Mouse (Mus musculus) right cerebral cortex, postnatal 14 days (tissue): Measurements from ENCODE around the gene Notch2.
"Not testable (repeated sequence)": the region's sequence is repeated elsewhere in the genome, so short reads cannot be mapped to it uniquely, and the experiment has no call there.

Experiments
- DNase-seq: peaks from one replicate; pipeline ENCODE4 v3.0.0; 2022

Notch2 gene

DNA sequence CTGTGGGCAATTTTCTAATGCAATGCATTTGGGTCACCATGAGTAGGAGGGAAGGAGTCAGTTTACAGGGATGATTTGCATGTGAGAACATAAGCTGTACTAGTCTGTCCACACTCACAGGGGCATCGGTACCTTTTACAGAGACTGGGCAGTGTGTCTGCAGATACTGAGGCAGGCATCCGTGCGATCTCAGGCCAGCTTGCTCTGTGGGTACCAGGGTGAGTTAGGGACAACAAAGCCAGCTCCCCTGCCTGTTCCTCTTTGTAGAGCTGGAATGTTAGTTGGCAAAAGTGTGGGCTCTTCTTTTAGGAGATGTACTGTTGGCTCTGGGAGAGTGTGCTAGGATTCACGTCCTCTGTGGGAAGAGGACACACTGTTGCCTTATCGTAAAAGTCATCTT is 19.6 kb downstream of the Notch2 start:
- DNase-seq: no peak

DNA sequence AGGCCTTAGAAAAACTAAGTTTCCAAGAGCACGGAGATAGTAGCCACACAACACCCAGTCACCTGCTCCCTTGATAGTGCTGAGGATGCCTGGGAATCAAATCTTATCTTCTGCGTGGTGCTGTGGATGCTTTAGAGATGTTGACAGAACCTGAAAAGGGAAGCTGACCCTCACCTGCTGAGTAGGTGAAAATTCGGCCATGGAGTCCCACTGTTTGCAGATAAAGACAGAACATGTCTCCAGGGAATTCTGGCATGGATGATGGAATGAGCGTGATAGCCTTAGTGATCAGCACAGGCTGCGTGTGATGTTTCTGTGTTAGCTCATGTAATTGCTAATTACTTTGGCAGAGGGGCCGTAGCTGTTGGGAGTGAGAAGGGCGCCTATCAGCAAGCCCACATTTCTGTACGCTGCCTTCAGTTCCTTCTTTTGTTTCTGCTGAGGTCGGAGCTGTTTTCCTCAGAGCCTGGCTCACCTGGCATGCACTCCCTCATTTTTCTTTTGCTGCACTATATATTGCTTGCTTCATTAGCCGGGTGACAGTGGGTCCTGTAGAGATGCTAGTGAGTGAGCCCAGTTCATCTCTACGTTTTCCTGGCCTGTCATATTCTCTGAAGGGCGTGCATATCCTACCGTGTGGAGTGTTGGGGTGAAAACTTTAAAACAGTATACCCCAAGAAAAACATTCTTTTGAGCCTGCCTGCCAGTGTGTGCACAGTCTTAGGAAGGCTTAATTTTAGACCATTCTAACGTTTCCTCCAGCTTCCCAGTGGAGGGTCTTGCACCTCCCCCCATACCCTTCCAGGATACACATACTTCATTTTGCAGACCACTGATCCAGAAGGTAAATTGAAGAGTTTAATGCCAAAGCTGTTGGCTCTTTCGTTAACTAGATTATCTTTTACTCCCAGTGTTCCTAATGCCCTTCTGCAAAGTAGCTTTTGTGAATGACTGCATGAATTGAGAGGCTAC is 21.6 kb downstream of the Notch2 start:
- no peak for DNase-seq

DNA sequence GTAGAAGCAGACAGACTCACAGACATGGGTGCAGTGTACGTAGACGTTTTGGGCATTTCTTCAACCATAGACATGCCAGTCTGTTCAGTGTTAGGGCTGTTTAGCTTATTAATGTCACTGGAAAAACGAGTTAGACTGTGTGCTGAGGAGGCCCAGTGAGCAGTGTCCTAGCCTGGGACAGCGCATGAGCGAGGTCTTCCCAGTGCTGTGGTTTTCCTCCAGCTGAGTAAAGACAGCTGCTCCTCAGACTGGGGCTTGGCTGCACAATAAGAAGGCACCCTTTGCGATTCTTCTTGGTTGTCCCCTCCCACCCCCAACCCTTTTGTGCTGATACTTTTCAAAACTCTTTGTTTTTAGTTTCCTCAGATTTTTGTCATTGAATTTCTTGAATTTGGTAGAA is 22.8 kb downstream of the Notch2 start:
- DNase-seq: no peak

DNA sequence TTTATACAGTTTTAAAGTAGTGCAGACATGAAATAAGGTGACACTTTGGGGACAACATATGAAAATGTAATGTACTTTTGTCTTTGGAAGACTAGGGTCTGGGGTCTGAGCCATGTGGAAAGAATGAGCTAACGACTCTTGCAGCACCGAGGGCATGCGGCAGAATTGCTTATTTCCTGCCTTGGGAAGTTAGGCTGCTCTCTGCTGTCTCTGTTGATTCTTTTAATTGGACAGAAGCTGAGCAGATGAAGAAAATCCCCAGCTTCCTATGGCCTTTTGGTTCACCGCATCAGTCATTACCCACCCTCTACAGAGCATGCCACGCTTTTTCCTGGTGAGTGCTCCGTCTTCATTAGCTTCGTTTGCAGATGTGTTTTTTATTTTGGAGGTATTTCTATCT is 23.8 kb downstream of the Notch2 start:
- no peak for DNase-seq

DNA sequence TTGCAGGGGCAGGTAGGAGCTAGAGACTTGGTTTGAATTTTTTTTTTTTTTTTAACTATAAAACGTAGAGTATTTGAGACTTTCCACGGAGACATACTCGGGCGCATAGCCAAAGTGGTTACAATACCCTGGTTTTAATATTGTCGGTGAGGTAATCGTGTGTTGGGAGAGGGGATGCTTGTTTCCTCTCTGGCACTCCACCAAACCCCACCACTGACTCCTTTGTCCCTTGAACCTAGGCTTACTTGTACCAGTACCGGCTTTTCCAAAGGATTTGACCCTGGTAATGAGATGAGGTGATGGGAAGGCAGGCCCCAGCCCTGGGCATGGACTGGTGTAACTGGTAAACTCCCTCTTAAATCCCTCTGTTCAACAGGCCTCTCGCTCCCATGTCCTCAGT is 25.3 kb downstream of the Notch2 start:
- no peak for DNase-seq

GRCm38 (mm10) chr3:98039223-98039622 is 25.9 kb downstream of the Notch2 start:
- DNase-seq: no peak

DNA sequence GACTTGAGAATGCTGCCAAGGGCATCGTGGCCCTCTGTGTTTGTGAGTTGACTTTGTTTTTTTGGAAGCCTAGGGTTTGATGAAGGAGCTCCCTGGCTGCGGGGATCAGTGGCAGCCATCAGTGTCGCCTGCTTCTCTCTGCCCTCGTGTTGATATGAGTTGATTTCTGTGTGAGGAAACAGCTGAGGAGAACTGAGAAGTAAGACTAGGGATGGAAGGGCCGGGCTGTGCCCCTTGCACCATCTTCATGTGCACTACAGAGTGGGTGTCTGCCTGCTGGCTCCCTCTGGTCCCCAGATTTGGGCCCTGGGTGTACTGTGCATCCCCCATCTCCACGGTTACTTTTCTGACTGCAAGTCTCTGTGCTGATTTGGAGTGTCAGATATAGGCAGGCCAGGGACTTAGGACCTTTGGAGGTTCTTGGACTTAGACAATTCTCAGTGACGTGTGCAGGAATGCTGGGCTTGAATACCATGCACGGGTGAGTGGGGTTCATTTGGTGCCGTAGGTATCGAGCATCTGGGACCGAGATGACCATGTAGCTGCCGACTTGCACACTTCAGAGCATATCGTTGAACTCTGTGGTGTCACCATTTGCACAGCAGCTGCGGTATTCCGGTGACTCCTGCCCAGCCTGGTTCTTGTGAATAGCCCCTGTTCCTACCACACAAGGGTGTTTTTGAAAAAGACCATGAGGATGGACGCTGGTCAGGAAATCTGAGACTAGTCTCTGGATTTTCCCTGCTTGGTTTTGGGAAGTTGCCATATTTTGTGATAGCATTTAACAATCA is 26.5 kb downstream of the Notch2 start:
- no peak for DNase-seq

GRCm38 (mm10) chr3:98040836-98041235 is 27.5 kb downstream of the Notch2 start:
- DNase-seq: no peak

- DNase-seq: no peak
Observed at GRCm38 (mm10) chr3:98042301-98042700, 29.0 kb downstream of the Notch2 start.

- no peak for DNase-seq
Observed at GRCm38 (mm10) chr3:98042955-98043456, 29.7 kb downstream of the Notch2 start.

GRCm38 (mm10) chr3:98043669-98044068 is 30.3 kb downstream of the Notch2 start:
- no peak for DNase-seq

GRCm38 (mm10) chr3:98044768-98045368 is 31.5 kb downstream of the Notch2 start:
- no peak for DNase-seq

DNA sequence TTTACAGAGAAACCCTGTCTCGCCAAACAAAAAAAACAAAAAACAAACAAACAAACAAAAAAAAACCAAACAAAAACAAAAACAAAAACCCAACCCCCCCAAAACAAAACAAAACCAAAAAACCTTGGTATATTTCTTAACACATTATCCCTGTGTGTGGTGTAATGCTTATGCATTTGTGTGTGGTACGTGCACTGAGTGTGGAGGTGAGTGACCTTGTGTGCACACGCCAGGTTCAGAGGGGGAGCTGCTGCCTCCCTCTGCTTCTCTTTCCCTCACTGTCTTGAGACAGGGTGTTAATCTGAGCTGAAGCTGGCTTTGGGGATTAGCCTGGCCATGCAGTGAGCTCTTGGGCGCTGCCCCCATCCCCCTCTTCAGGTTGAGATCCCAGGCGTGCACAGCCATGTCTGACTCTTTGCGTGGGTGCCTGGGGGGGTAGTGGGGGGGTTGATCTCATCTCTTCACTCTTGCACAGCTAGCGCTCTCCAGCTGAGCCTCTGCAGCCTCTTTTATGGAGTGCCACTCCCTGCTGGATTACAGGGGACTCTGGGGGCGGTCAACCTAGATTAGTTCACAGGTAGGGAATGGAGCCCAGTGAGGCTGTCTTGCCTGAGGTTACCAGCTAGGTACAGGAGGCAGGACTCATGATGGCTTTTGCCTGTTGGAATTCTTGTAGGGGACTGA is 32.3 kb downstream of the Notch2 start:
- no peak for DNase-seq

DNA sequence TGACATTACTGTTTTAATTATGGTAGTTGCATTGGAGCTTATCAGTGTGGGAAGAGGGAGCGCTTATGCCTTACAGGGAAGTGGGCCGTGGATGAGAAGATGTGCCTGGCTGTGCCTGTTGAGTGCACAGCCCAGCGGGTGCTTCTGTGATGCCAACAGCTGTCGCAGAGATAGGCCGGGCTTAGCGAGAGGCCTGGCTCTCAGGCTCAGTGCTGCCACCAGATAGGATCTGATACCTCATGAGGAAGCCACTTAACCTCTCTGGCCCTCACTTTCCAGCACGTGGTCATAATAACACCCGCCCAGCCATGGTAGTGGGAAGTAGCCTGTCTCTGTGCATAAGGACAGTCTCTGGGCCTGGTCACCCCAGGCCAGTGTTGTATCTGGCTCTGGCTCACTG is 33.0 kb downstream of the Notch2 start:
- DNase-seq: no peak

- no peak for DNase-seq
Observed at GRCm38 (mm10) chr3:98049671-98050070, 36.3 kb downstream of the Notch2 start.

- DNase-seq: not testable (repeated sequence)
Observed at GRCm38 (mm10) chr3:98050086-98050485, 36.8 kb downstream of the Notch2 start.

- no peak for DNase-seq
Observed at GRCm38 (mm10) chr3:98050492-98051406, 37.4 kb downstream of the Notch2 start.

- no peak for DNase-seq
Observed at GRCm38 (mm10) chr3:98051407-98051968, 38.2 kb downstream of the Notch2 start.

- DNase-seq: no peak
Observed at GRCm38 (mm10) chr3:98052507-98053430, 39.4 kb downstream of the Notch2 start.

DNA sequence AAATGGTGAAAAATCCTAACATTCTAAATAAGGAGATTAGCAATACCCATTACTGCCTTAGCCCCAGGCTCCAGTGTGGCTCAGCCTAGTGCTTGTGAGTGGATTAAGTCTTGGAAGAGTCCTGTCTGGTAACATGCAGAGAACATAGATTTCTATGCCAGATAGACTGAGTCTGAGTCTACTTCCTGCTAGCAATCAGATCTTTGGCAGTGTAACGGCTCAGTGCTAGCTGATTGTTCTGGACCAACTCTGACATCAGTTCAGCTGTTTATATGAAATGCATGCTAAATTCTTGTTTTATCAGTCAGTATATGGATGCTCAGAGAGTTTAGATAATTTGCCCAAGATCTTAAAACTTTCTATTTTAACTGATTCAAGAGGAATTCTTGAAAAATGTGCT is 40.5 kb downstream of the Notch2 start:
- DNase-seq: no peak
